Mouse (Mus musculus) midbrain, embryonic 14.5 days (tissue): ENCODE results near the gene Ccpg1os. TPM values are rescaled to one million over a fixed set of nuclear protein-coding genes. Genes with fewer than 3 reads are reported as not detected.
A peak's percentile ranks its signal among the peaks of the same experiment; 100 is the strongest.

Experiments
- ATAC-seq: fragments of 200-750 bp; cut with Nextera tagmentation; 2 replicates; pipeline ENCODE4 v1.8.0; 2017; ENCODE audit warnings: moderate number of reproducible peaks, moderate library complexity; ENCODE audit not compliant: low FRiP score, low TSS enrichment
- DNase-seq: peaks from one replicate; pipeline ENCODE4 v3.0.0-alpha.2; 2015
- H3K27ac ChIP-seq: fragments of 300-500 bp; sonication (generic); replicated peaks from 2 replicates; pipeline ENCODE4 v1.5.1; 2014; ENCODE audit warnings: mild to moderate bottlenecking, low read depth, low read length, moderate library complexity
- H3K27me3 ChIP-seq: fragments of 300-500 bp; sonication (generic); 2 replicates; pipeline ENCODE4 v1.6.1; 2014; ENCODE audit warnings: low read length, control low read depth, mixed read lengths; ENCODE audit not compliant: control insufficient read depth, insufficient read depth
- H3K36me3 ChIP-seq: fragments of 300-500 bp; sonication (generic); 2 replicates; pipeline ENCODE4 v1.6.1; 2014; ENCODE audit warnings: low read length, control low read depth; ENCODE audit not compliant: control insufficient read depth, insufficient read depth
- H3K4me1 ChIP-seq: fragments of 300-500 bp; sonication (generic); 2 replicates; pipeline ENCODE4 v1.6.1; 2014; ENCODE audit warnings: mild to moderate bottlenecking, antibody characterized with exemption, low read length, control low read depth; ENCODE audit not compliant: control insufficient read depth, insufficient read depth
- H3K4me2 ChIP-seq: fragments of 300-500 bp; sonication (generic); 2 replicates; pipeline ENCODE4 v1.6.1; 2014; ENCODE audit warnings: mild to moderate bottlenecking, low read length, moderate library complexity
- H3K4me3 ChIP-seq: fragments of 300-500 bp; sonication (generic); replicated peaks from 2 replicates; pipeline ENCODE4 v1.5.1; 2014; ENCODE audit warnings: low read depth, low read length
- H3K9ac ChIP-seq: fragments of 300-500 bp; sonication (generic); replicated peaks from 2 replicates; pipeline ENCODE4 v1.6.1; 2014; ENCODE audit warnings: mild to moderate bottlenecking, low read length, moderate library complexity
- H3K9me3 ChIP-seq: fragments of 300-500 bp; sonication (generic); 2 replicates; pipeline ENCODE4 v1.6.1; 2016; ENCODE audit warnings: low read length, control low read depth, mixed read lengths; ENCODE audit not compliant: control insufficient read depth
- WGBS: fragments of 180-500 bp; shearing (Covaris S2); extraction: QIAGEN DNeasy Blood & Tissue Kit; methylation state at CpG from one replicate; pipeline ENCODE4 v1.1.7; 2014; 5-methylcytosine and 5-hydroxymethylcytosine counted together
- polyA plus RNA-seq: library from polyadenylated mRNA; unstranded; fragments of >200 nt; fragmentation: Nextera tagmentation; extraction: Ambion mirVana; gene quantifications from 2 replicates; pipeline ENCODE4 v1.2.1, GENCODE M21; 2014

The Ccpg1os gene
- polyA plus RNA-seq, 1 experiment from 2014 or later, result 20.8 TPM

DNA sequence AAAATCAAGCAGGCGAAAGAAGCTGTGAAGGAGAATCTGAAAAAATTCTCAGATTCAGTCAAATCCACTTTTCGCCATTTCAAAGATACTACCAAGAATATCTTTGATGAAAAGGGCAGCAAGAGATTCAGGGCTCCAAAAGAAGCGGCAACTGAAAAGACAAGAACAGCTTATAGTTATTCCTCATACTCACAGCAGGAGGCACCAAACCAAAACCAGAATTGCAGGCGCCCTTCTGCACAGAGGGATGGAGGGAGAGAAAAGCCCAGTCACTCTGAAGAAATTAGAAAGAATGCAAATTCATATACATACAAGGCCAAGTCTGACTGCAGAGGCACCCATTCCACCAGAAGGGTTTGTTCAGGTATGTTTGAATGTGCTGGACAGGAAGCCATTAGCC is 27.4 kb upstream of the Ccpg1os start:
- peak; percentile 4 for DNase-seq
- Histone ChIP-seq H3K36me3 (peaks cover 82% of the 10 kb centered on the region), H3K4me2 (no peak overlapping the region), H3K27ac (no peak overlapping the region), H3K9ac (no peak overlapping the region), H3K27me3 (no peaks in the 10 kb centered on the region), H3K4me3 (no peak overlapping the region), H3K4me1 (no peaks in the 10 kb centered on the region), H3K9me3 (no peaks in the 10 kb centered on the region)
- WGBS, result 89% methylated on average over 4 of the region's 4 CpGs
- ATAC-seq, result no peak

GRCm38 (mm10) chr9:73008384-73008783 is 23.2 kb upstream of the Ccpg1os start:
- no peaks in the 10 kb centered on the region for H3K9me3 ChIP-seq
- peaks cover 72% of the 10 kb centered on the region for H3K36me3 ChIP-seq
- no peaks in the 10 kb centered on the region for H3K4me1 ChIP-seq
- DNase-seq, result no peak
- no peak for ATAC-seq
- WGBS, result 78% methylated on average over 3 of the region's 3 CpGs
- no peak overlapping the region for H3K4me3 ChIP-seq
- H3K27me3 ChIP-seq, result no peaks in the 10 kb centered on the region
- no peak overlapping the region for H3K27ac ChIP-seq
- no peak overlapping the region for H3K9ac ChIP-seq
- no peak overlapping the region for H3K4me2 ChIP-seq

- WGBS, result 95% methylated on average over 3 of the region's 3 CpGs
- peaks cover 69% of the 10 kb centered on the region for H3K36me3 ChIP-seq
- H3K4me2 ChIP-seq, result no peak overlapping the region
- H3K9me3 ChIP-seq, result no peaks in the 10 kb centered on the region
- H3K4me1 ChIP-seq, result no peaks in the 10 kb centered on the region
- H3K9ac ChIP-seq, result no peak overlapping the region
- DNase-seq, result no peak
- no peak overlapping the region for H3K27ac ChIP-seq
- no peak overlapping the region for H3K4me3 ChIP-seq
- no peaks in the 10 kb centered on the region for H3K27me3 ChIP-seq
- ATAC-seq, result no peak
Observed at GRCm38 (mm10) chr9:73006175-73006574, 21.0 kb upstream of the Ccpg1os start.

DNA sequence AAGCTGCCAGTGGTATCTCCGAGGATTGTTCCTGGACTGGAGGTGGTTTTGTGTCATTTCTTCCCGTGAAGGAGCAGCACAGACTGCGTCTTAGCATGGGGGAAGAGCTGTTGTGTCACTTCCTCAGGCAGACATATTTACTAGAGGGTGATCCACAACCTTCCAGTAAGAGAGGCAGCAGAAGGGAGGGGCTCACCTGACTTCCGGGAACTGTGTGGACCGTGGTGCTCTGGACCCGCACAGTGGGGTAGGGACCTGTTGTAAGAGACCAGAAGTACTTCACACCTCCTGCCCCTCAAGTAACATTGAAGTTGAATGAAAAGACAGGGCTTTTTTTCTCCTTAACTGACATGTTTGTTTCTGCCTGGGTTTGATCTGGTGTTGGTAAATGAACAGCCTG is 19.9 kb upstream of the Ccpg1os start:
- Histone ChIP-seq H3K9me3 (no peaks in the 10 kb centered on the region), H3K27me3 (no peaks in the 10 kb centered on the region), H3K4me3 (no peak overlapping the region), H3K9ac (no peak overlapping the region), H3K4me1 (no peaks in the 10 kb centered on the region), H3K4me2 (no peak overlapping the region), H3K36me3 (peaks cover 67% of the 10 kb centered on the region), H3K27ac (no peak overlapping the region)
- whole genome bisulfite sequencing, result 84% methylated on average over 6 of the region's 6 CpGs
- ATAC-seq (no peak), DNase-seq (no peak)

- H3K27ac ChIP-seq, result no peak overlapping the region
- DNase-seq (no peak), ATAC-seq (no peak)
- no peak overlapping the region for H3K9ac ChIP-seq
- H3K27me3 ChIP-seq, result no peaks in the 10 kb centered on the region
- 89% methylated on average over 8 of the region's 8 CpGs for WGBS
- H3K4me2 ChIP-seq, result no peak overlapping the region
- H3K4me3 ChIP-seq, result no peak overlapping the region
- peaks cover 56% of the 10 kb centered on the region for H3K36me3 ChIP-seq
- no peaks in the 10 kb centered on the region for H3K4me1 ChIP-seq
- H3K9me3 ChIP-seq, result no peaks in the 10 kb centered on the region
Observed at GRCm38 (mm10) chr9:73004076-73004475, 18.9 kb upstream of the Ccpg1os start.

- Histone ChIP-seq H3K4me2 (no peak overlapping the region), H3K36me3 (peaks cover 59% of the 10 kb centered on the region), H3K27me3 (no peaks in the 10 kb centered on the region), H3K9me3 (no peaks in the 10 kb centered on the region), H3K9ac (no peak overlapping the region), H3K27ac (no peak overlapping the region), H3K4me3 (no peak overlapping the region), H3K4me1 (no peaks in the 10 kb centered on the region)
- ATAC-seq (no peak), DNase-seq (no peak)
- WGBS, result 73% methylated on average over 3 of the region's 3 CpGs
Observed at GRCm38 (mm10) chr9:73002177-73002576, 17.0 kb upstream of the Ccpg1os start.

DNA sequence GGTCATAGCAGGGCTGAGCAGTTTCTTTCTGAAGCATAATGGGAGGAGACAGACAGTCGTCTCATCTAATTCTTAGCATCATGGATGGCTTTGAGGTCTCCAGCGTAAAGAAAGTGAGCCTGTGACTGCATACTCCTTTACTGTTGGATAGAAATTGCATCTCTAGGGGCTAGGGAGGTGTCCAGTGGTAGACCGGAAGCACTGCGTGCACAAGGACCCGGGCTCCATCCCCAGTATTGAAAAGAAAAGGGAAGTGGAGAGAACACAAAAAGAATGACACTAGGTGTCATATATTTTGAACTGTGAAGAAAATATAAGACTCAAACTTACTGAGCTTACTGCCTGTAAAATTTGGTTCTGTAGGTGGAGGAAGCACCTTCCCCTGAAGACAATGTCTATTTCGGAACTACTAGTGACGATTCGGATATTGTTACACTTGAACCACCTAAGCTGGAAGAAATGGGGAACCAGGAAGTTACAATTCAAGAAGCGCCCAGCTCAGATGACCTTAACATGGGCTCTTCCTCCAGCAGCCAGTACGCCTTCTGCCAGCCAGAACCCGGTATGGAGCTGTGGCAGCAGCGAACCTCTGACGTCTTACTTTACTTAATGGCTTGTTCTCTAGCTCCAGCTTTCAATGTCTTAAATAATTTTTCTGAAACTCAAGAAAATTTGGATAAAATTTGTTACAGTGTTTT is 16.3 kb upstream of the Ccpg1os start:
- Histone ChIP-seq H3K4me1 (no peaks in the 10 kb centered on the region), H3K9me3 (no peaks in the 10 kb centered on the region), H3K36me3 (peaks cover 54% of the 10 kb centered on the region), H3K9ac (no peak overlapping the region), H3K27me3 (no peaks in the 10 kb centered on the region), H3K4me3 (no peak overlapping the region), H3K4me2 (no peak overlapping the region), H3K27ac (no peak overlapping the region)
- no peak for ATAC-seq
- DNase-seq, result no peak
- WGBS, result 89% methylated on average over 13 of the region's 13 CpGs

DNA sequence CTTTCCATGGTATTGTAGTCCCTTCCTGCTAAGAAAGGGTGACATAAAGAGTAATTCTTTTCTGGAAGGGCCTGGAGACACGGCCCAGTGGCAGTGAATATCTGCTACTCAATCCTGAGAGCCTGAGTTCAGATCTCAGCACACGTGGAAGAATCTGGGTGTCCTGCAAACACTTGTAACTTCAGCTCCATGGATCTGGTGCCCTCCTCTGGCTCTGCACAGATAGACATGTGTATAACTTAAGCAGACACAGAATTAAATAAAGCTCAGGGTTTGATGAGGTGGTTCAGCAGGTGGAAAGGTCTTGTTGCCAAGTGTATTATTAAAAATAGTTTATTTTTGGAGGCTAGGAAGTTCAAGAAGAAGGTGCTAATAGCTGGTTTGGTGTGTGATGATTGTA is 15.3 kb upstream of the Ccpg1os start:
- no peaks in the 10 kb centered on the region for H3K4me1 ChIP-seq
- no peaks in the 10 kb centered on the region for H3K9me3 ChIP-seq
- no peaks in the 10 kb centered on the region for H3K27me3 ChIP-seq
- no peak overlapping the region for H3K4me3 ChIP-seq
- no peak overlapping the region for H3K9ac ChIP-seq
- H3K36me3 ChIP-seq, result peaks cover 44% of the 10 kb centered on the region
- H3K27ac ChIP-seq, result no peak overlapping the region
- no peak overlapping the region for H3K4me2 ChIP-seq
- ATAC-seq, result no peak
- WGBS, result 65% methylated on average over 2 of the region's 2 CpGs
- no peak for DNase-seq

DNA sequence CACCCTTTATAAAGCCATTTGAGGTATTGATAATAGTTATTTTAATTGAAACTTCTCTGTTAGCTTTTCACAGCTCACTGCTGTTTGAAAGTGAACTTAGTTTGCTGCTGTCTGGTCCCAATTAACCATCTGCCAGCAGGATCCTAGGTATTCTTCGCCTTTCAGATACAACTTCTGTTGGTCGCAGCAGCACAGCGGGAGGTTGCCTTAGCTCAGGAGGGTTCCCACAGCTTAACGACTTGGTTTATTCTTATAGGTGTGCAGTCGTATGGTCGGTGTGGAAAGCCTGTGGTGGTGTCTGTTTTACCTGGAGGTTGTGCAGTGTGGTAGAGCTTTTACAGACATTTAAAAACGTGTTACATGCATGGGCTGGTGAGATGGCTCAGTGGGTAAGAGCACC is 11.6 kb upstream of the Ccpg1os start:
- no peaks in the 10 kb centered on the region for H3K9me3 ChIP-seq
- no peak for ATAC-seq
- H3K36me3 ChIP-seq, result peaks cover 16% of the 10 kb centered on the region
- no peaks in the 10 kb centered on the region for H3K4me1 ChIP-seq
- 64% methylated on average over 7 of the region's 7 CpGs for WGBS
- H3K27me3 ChIP-seq, result no peaks in the 10 kb centered on the region
- no peak overlapping the region for H3K9ac ChIP-seq
- no peak overlapping the region for H3K4me3 ChIP-seq
- H3K4me2 ChIP-seq, result no peak overlapping the region
- no peak for DNase-seq
- H3K27ac ChIP-seq, result no peak overlapping the region
